Mouse (Mus musculus) intestine, postnatal 0 days (tissue): ENCODE measurements at regions not wholly inside any gene's neighbourhood (a gene's known extent, or its start where the extent isn't known, plus 50 kb on each side); places are given as distances from the start of the nearest gene placed in this dataset.

Experiments
- ATAC-seq: fragments of 200-750 bp; cut with Nextera tagmentation; 2 replicates; pipeline ENCODE4 v1.8.0; 2017; ENCODE audit warnings: mild to moderate bottlenecking, moderate TSS enrichment, moderate library complexity
- H3K27ac ChIP-seq: fragments of 300-500 bp; sonication (generic); 2 replicates; pipeline ENCODE4 v1.5.1; 2014; ENCODE audit warnings: mild to moderate bottlenecking, low read depth, low read length, moderate library complexity
- H3K27me3 ChIP-seq: fragments of 300-500 bp; sonication (generic); replicated peaks from 2 replicates; pipeline ENCODE4 v1.6.1; 2014; ENCODE audit warnings: low read length, mixed read lengths; ENCODE audit not compliant: control insufficient read depth, insufficient read depth
- H3K36me3 ChIP-seq: fragments of 300-500 bp; sonication (generic); 2 replicates; pipeline ENCODE4 v1.6.1; 2014; ENCODE audit warnings: mild to moderate bottlenecking, moderate library complexity; ENCODE audit not compliant: control insufficient read depth, insufficient read depth
- H3K4me1 ChIP-seq: fragments of 300-500 bp; sonication (generic); replicated peaks from 2 replicates; pipeline ENCODE4 v1.6.1; 2014; ENCODE audit warnings: antibody characterized with exemption, low read length, mixed read lengths; ENCODE audit not compliant: control insufficient read depth, insufficient read depth
- H3K4me2 ChIP-seq: fragments of 300-500 bp; sonication (generic); replicated peaks from 2 replicates; pipeline ENCODE4 v1.6.1; 2014; ENCODE audit warnings: low read depth, mild to moderate bottlenecking, moderate library complexity
- H3K4me3 ChIP-seq: fragments of 300-500 bp; sonication (generic); 2 replicates; pipeline ENCODE4 v1.5.1; 2014; ENCODE audit warnings: low read depth, low read length
- H3K9ac ChIP-seq: fragments of 300-500 bp; sonication (generic); 2 replicates; pipeline ENCODE4 v1.6.1; 2014; ENCODE audit warnings: mild to moderate bottlenecking, low read depth, low read length
- H3K9me3 ChIP-seq: fragments of 300-500 bp; sonication (generic); 2 replicates; pipeline ENCODE4 v1.6.1; 2016; ENCODE audit warnings: mixed run types; ENCODE audit not compliant: control insufficient read depth
- CTCF ChIP-seq: sonication (generic); IDR thresholded peaks from 2 replicates; pipeline ENCODE4 v1.5.1; 2016; ENCODE audit warnings: low read depth, mild to moderate bottlenecking, control low read depth, antibody characterized with exemption, moderate library complexity
- WGBS: fragments of 180-500 bp; shearing (Covaris S2); extraction: QIAGEN DNeasy Blood & Tissue Kit; methylation state at CpG from one replicate; pipeline ENCODE4 v1.1.7; 2014; 5-methylcytosine and 5-hydroxymethylcytosine counted together

- Histone ChIP-seq H3K27me3 (no peaks in the 10 kb centered on the region), H3K27ac (no peak overlapping the region), H3K36me3 (no peaks in the 10 kb centered on the region), H3K9me3 (no peaks in the 10 kb centered on the region), H3K4me2 (no peak overlapping the region), H3K4me3 (no peak overlapping the region), H3K9ac (no peak overlapping the region), H3K4me1 (no peaks in the 10 kb centered on the region)
- ATAC-seq, result no peak
- TF ChIP-seq CTCF, result no peak
- WGBS, result 84% methylated on average over 9 of the region's 9 CpGs
Observed at GRCm38 (mm10) chr6:103832808-103833207, 322.4 kb downstream of the Chl1 start.

- Histone ChIP-seq H3K4me3 (no peak overlapping the region), H3K9me3 (no peaks in the 10 kb centered on the region), H3K4me1 (no peaks in the 10 kb centered on the region), H3K27me3 (no peaks in the 10 kb centered on the region), H3K36me3 (no peaks in the 10 kb centered on the region), H3K4me2 (no peak overlapping the region), H3K9ac (no peak overlapping the region), H3K27ac (no peak overlapping the region)
- WGBS, result 44% methylated on average over 16 of the region's 16 CpGs
- ATAC-seq, result no peak
- TF ChIP-seq CTCF, result peak; percentile 81
Observed at GRCm38 (mm10) chr6:103833501-103834132, 323.2 kb downstream of the Chl1 start.

DNA sequence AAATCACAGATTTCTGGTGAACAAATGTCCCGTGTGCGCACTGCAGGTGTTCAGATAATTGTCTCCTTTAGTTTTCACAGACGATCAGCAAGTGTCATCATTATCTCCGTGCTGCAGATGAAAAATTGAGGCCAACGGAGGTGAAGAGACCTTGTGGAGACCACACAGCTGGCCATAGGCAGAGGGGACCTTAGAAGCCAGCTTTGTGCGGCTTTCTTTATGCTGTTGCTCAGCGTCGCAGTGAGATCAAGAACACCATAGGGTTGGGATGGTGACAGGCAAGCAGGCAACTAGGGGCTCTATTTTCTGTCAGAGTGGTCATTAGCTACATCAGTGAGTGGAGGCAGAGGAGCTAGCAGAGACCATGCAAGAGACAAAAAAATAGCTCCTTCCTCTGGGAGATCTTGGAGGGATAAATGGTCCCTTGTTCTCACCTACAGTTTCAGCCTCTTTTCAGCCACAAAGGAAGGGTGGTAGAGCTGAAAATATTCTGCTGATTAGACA is 324.4 kb downstream of the Chl1 start:
- no peak overlapping the region for H3K4me3 ChIP-seq
- TF ChIP-seq CTCF, result no peak
- H3K9me3 ChIP-seq, result no peaks in the 10 kb centered on the region
- no peak overlapping the region for H3K27ac ChIP-seq
- H3K36me3 ChIP-seq, result no peaks in the 10 kb centered on the region
- H3K27me3 ChIP-seq, result no peaks in the 10 kb centered on the region
- no peak for ATAC-seq
- WGBS, result 85% methylated on average over 8 of the region's 8 CpGs
- no peaks in the 10 kb centered on the region for H3K4me1 ChIP-seq
- no peak overlapping the region for H3K4me2 ChIP-seq
- no peak overlapping the region for H3K9ac ChIP-seq

- no peaks in the 10 kb centered on the region for H3K4me1 ChIP-seq
- no peak for TF ChIP-seq CTCF
- no peak overlapping the region for H3K27ac ChIP-seq
- no peaks in the 10 kb centered on the region for H3K36me3 ChIP-seq
- H3K9ac ChIP-seq, result no peak overlapping the region
- no peak overlapping the region for H3K4me2 ChIP-seq
- H3K27me3 ChIP-seq, result no peaks in the 10 kb centered on the region
- no peak for ATAC-seq
- H3K4me3 ChIP-seq, result no peak overlapping the region
- no peaks in the 10 kb centered on the region for H3K9me3 ChIP-seq
Observed at GRCm38 (mm10) chr6:103859787-103860186, 349.4 kb downstream of the Chl1 start.

DNA sequence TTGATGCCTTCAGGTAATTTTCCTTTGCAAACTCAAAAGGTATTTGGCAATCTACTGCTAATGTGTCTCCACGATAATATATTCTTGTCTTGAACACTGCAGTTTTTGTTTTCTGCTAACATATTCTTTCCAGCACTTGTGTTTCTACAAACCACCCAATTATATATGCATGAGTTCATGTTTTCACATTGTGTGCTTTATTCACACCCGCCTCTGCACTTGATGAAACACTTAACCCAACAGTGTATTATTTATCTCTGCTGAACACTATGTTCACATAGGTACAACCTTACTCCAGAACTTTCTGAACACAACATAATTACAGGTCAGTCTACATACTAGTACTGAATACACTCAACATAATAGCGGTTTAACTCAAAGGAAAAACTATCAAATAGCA is 383.1 kb downstream of the Chl1 start:
- Histone ChIP-seq H3K27ac (no peak overlapping the region), H3K4me3 (no peak overlapping the region), H3K36me3 (no peaks in the 10 kb centered on the region), H3K4me1 (no peaks in the 10 kb centered on the region), H3K4me2 (no peak overlapping the region), H3K9me3 (no peaks in the 10 kb centered on the region), H3K9ac (no peak overlapping the region), H3K27me3 (no peaks in the 10 kb centered on the region)
- ATAC-seq, result no peak
- no peak for TF ChIP-seq CTCF
- WGBS, result 83% methylated on average over 3 of the region's 3 CpGs

- Histone ChIP-seq H3K36me3 (no peaks in the 10 kb centered on the region), H3K27ac (no peak overlapping the region), H3K4me1 (no peaks in the 10 kb centered on the region), H3K9me3 (no peaks in the 10 kb centered on the region), H3K4me2 (no peak overlapping the region), H3K9ac (no peak overlapping the region), H3K4me3 (no peak overlapping the region), H3K27me3 (no peaks in the 10 kb centered on the region)
- ATAC-seq, result no peak
- WGBS, result 83% methylated on average over 1 of the region's 1 CpGs
- no peak for TF ChIP-seq CTCF
Observed at GRCm38 (mm10) chr6:103924504-103924903, 414.1 kb downstream of the Chl1 start.

GRCm38 (mm10) chr6:103927094-103927493 is 416.7 kb downstream of the Chl1 start:
- ATAC-seq, result no peak
- H3K36me3 ChIP-seq, result no peaks in the 10 kb centered on the region
- no peaks in the 10 kb centered on the region for H3K9me3 ChIP-seq
- H3K9ac ChIP-seq, result no peak overlapping the region
- WGBS, result 75% methylated on average over 3 of the region's 3 CpGs
- no peak overlapping the region for H3K4me3 ChIP-seq
- H3K4me2 ChIP-seq, result no peak overlapping the region
- no peak for TF ChIP-seq CTCF
- no peaks in the 10 kb centered on the region for H3K27me3 ChIP-seq
- no peaks in the 10 kb centered on the region for H3K4me1 ChIP-seq
- no peak overlapping the region for H3K27ac ChIP-seq
